Comparison of ENCODE assay signal across 8 mouse cellular contexts in the genomic region with DNA sequence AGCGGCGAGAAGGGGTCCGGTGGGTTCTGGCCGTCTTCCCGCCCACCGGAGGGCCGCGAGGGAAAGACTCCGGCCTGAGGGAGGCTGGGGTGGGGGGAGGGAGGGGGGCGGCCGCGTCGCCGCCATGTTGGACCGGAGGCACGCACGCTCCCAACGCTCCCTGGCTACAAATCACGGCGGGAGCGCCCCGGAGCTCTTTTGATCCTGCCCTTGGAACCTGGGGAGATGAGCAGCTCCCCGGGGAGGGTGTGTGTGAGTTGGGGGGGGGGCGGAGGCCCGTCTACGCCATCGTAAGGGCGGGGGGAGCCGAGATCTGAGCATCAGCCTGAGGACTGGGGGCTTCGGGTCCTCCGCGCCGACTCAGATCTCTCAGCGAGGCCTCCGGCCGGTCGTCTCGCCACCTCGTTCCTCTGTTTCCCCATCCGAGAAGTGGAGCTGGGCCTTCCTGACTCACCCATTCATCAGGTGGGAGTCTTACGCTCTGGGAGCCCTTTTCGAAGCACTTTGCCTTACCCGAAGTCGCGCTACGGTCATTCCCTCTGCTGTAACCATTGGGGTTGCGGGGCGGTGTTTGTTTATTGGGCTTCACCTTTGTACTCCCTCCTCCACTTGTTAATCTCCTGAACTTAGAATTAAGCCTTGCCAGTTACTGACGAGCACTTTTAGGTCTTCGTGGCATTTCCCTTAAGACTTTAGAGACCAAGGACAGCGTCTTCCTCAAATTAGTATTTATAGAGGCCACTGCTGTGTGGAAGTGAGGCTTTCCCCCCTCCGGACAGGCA. TPM values are rescaled to one million over a fixed set of nuclear protein-coding genes. Genes with fewer than 3 reads are reported as not detected.
DNase-seq lines count a peak whose midpoint lies in the region; ATAC-seq and TF ChIP-seq lines count a peak whose summit lies in the region.

No protein-coding gene starts in this region.

- in situ Hi-C loops in Patski (cut with MboI; ENCODE audit: low pct_unique_long_range_greater_than_20kb) = no loop called here

- H3K36me3 ChIP-seq in midbrain, embryonic 11.5 days (ENCODE audit: control insufficient read depth, insufficient read depth, low read length) = no peaks in the 10 kb centered on the region

- under 1% methylated on average over 45 of the region's 52 CpGs for WGBS in midbrain, embryonic 11.5 days

- ATAC-seq in Patski = peak; percentile 55
- ATAC-seq in erythroblast, adult 5-6 weeks (replicated peaks; ENCODE audit: low FRiP score, poor library complexity, severe bottlenecking) = peak; percentile 38
- ATAC-seq in midbrain, embryonic 11.5 days (ENCODE audit: low FRiP score) = peak; percentile 90

- H3K9me3 ChIP-seq in midbrain, embryonic 11.5 days (ENCODE audit: control insufficient read depth, low read length) = no peaks in the 10 kb centered on the region

- no peak for TF ChIP-seq CTCF in Patski (IDR thresholded peaks at IDR 0.05)

- peaks cover 13% of the 10 kb centered on the region for H3K4me1 ChIP-seq in midbrain, embryonic 11.5 days (ENCODE audit: control insufficient read depth, insufficient read depth, low read length)

- POLR2A ChIA-PET in Patski (lab: Charles Lee) = interaction anchor here (0.7 to 2.4 kb wide), 6 partner anchors 11 to 667 kb away, joined by 3 to 8 read pairs (median 4); no protein-coding TSS in a partner anchor

- H3K4me3 ChIP-seq in midbrain, embryonic 11.5 days (ENCODE audit: low read depth, low read length) = peak overlapping the region; percentile 94

- DNase-seq in kidney, adult 11 months = peak; percentile 64
- no peak for DNase-seq in kidney, postnatal 4 days
- DNase-seq in Patski (ENCODE audit: low read depth, low spot score) = no peak
- DNase-seq in kidney, adult 9 months = peak; percentile 78
- DNase-seq in midbrain, embryonic 11.5 days (ENCODE audit: low spot score, missing footprints) = no peak
- no peak for DNase-seq in Muller cell, postnatal 12 days (ENCODE audit: inconsistent ontology term)
- no peak for DNase-seq in thymus, postnatal 10 days (ENCODE audit: low spot score in 2 of 2)

- CTCF ChIA-PET in Patski (lab: Charles Lee) = interaction anchor here (1.2 to 1.9 kb wide), 8 partner anchors 11 to 33 kb away, joined by 3 to 16 read pairs (median 7); partner anchors contain the start of gene Mmp28

- peak overlapping the region; percentile 95 for H3K27ac ChIP-seq in midbrain, embryonic 11.5 days (ENCODE audit: low read depth, low read length)

- no peaks in the 10 kb centered on the region for H3K27me3 ChIP-seq in Patski
- peaks cover 2% of the 10 kb centered on the region; the same call in 1 of the 2 replicates for H3K27me3 ChIP-seq in midbrain, embryonic 11.5 days (ENCODE audit: control insufficient read depth, insufficient read depth, low read length)

- peak overlapping the region; percentile 97 for H3K9ac ChIP-seq in midbrain, embryonic 11.5 days (ENCODE audit: low read length)

- H3K4me2 ChIP-seq in midbrain, embryonic 11.5 days = peak overlapping the region; percentile 88

RNA-seq across cellular contexts. Expression of gene Taf15, which starts 0.5 kb away (rescaled TPM):
- polyA plus RNA-seq in Patski (2021) = 150 TPM
- 20.9 and 35.2 TPM in 2 replicates for total RNA-seq in erythroblast, adult 5-6 weeks (2015; ENCODE audit: low replicate concordance)
- 24.5 and 33.2 TPM in 2 replicates for total RNA-seq in erythroblast, adult 5-6 weeks (2017; ENCODE audit: low replicate concordance)
- 8.5 and 10.6 TPM in 2 replicates for polyA plus RNA-seq in midbrain, embryonic 11.5 days (2014; fragmentation: Nextera tagmentation; extraction: Ambion mirVana)

RNA-seq across cellular contexts. Expression of gene Mmp28, which starts 10.6 kb away (rescaled TPM):
- 1.5 TPM for polyA plus RNA-seq in Patski (2021)
- 0.63 TPM in 1 of 2 replicates, not detected in the other for total RNA-seq in erythroblast, adult 5-6 weeks (2015; ENCODE audit: low replicate concordance)
- total RNA-seq in erythroblast, adult 5-6 weeks (2017; ENCODE audit: low replicate concordance) = 0.42 and 1.7 TPM in 2 replicates
- polyA plus RNA-seq in midbrain, embryonic 11.5 days (2014; fragmentation: Nextera tagmentation; extraction: Ambion mirVana) = 3.6 and 4.0 TPM in 2 replicates

RNA-seq across cellular contexts. Expression of gene 1700020L24Rik, which starts 35.9 kb away (rescaled TPM):
- polyA plus RNA-seq in Patski (2021) = 1.5 TPM
- total RNA-seq in erythroblast, adult 5-6 weeks (2015; ENCODE audit: low replicate concordance) = 3.8 and 8.2 TPM in 2 replicates
- total RNA-seq in erythroblast, adult 5-6 weeks (2017; ENCODE audit: low replicate concordance) = 8.9 and 24.8 TPM in 2 replicates
- 0.89 TPM in 1 of 2 replicates, not detected in the other for polyA plus RNA-seq in midbrain, embryonic 11.5 days (2014; fragmentation: Nextera tagmentation; extraction: Ambion mirVana)

RNA-seq across cellular contexts. Expression of gene Gas2l2, which starts 44.2 kb away (rescaled TPM):
- polyA plus RNA-seq in Patski (2021) = not detected
- total RNA-seq in erythroblast, adult 5-6 weeks (2015; ENCODE audit: low replicate concordance) = not detected in 2 replicates
- not detected in 2 replicates for total RNA-seq in erythroblast, adult 5-6 weeks (2017; ENCODE audit: low replicate concordance)
- 0.12 TPM in 1 of 2 replicates, not detected in the other for polyA plus RNA-seq in midbrain, embryonic 11.5 days (2014; fragmentation: Nextera tagmentation; extraction: Ambion mirVana)

RNA-seq across cellular contexts. Expression of gene Heatr9, which starts 48.5 kb away (rescaled TPM):
- polyA plus RNA-seq in Patski (2021) = not detected
- not detected in 2 replicates for total RNA-seq in erythroblast, adult 5-6 weeks (2015; ENCODE audit: low replicate concordance)
- not detected in 2 replicates for total RNA-seq in erythroblast, adult 5-6 weeks (2017; ENCODE audit: low replicate concordance)
- not detected in 2 replicates for polyA plus RNA-seq in midbrain, embryonic 11.5 days (2014; fragmentation: Nextera tagmentation; extraction: Ambion mirVana)

Comparison
In these comparisons a context has a peak if more than half of its experiments do, and no peak if none do; other contexts are left out.
1. DNase-seq: peak in kidney, adult 11 months (single experiment) and kidney, adult 9 months (single experiment); none in kidney, postnatal 4 days (0 of 2), Patski (single experiment), midbrain, embryonic 11.5 days (single experiment), Muller cell, postnatal 12 days (single experiment) and thymus, postnatal 10 days (0 of 2).
2. ATAC-seq: peak in every context shown above with its lines; median percentile 90 in midbrain, embryonic 11.5 days; 55 in Patski; 38 in erythroblast, adult 5-6 weeks.
3. RNA of gene Taf15, which starts 0.5 kb away (polyA plus RNA-seq): 150 TPM in Patski (single experiment); 8.5 to 10.6 TPM in midbrain, embryonic 11.5 days; every median in the first group is over 10 times any median in the second.